Mouse (Mus musculus) G1E (cell line): ENCODE results near the gene Fcgr2b. TPM values are rescaled to one million over a fixed set of nuclear protein-coding genes. Genes with fewer than 3 reads are reported as not detected.
"Not testable (repeated sequence)": the region's sequence is repeated elsewhere in the genome, so short reads cannot be mapped to it uniquely, and the experiment has no call there.

Source experiments
- ATAC-seq: 2 replicates; pipeline ENCODE4 v1.8.0; 2016; ENCODE audit warnings: mild to moderate bottlenecking; ENCODE audit not compliant: insufficient number of reproducible peaks, poor library complexity, low FRiP score, severe bottlenecking; ENCODE audit errors: extremely low read depth
- DNase-seq: peaks from one replicate; pipeline ENCODE4 v3.0.0; 2012; ENCODE audit warnings: low spot score
- H3K27me3 ChIP-seq: 2 replicates; pipeline ENCODE4 v1.6.1; 2012; ENCODE audit warnings: mild to moderate bottlenecking, low read length, inconsistent platforms; ENCODE audit not compliant: insufficient read depth
- H3K36me3 ChIP-seq: replicated peaks from 2 replicates; pipeline ENCODE3; 2012; ENCODE audit warnings: mild to moderate bottlenecking, inconsistent platforms
- H3K4me1 ChIP-seq: 2 replicates; pipeline ENCODE4 v1.6.1; 2012; ENCODE audit warnings: low read depth, low read length, inconsistent platforms, mixed read lengths; ENCODE audit not compliant: insufficient read depth
- H3K4me3 ChIP-seq: 2 replicates; pipeline ENCODE4 v1.5.1; 2012; ENCODE audit warnings: low read depth, mild to moderate bottlenecking, inconsistent platforms, low read length, moderate library complexity, mixed read lengths
- H3K9me3 ChIP-seq: replicated peaks from 2 replicates; pipeline ENCODE4 v1.6.1; 2012; ENCODE audit warnings: inconsistent platforms
- CTCF ChIP-seq: IDR thresholded peaks from 2 replicates; pipeline ENCODE4 v1.5.1; 2012; ENCODE audit warnings: low read depth, low read length, inconsistent platforms, mixed read lengths
- GATA1 ChIP-seq: IDR thresholded peaks from 2 replicates; pipeline ENCODE4 v1.6.1; 2012; ENCODE audit warnings: borderline replicate concordance, low read length, inconsistent platforms, mixed read lengths
- GATA2 ChIP-seq: IDR thresholded peaks from 2 replicates; pipeline ENCODE4 v1.6.1; 2012; ENCODE audit warnings: low read depth, low read length, inconsistent platforms, borderline replicate concordance
- POLR2AphosphoS5 ChIP-seq: IDR thresholded peaks from 2 replicates; pipeline ENCODE4 v1.6.1; 2012; ENCODE audit warnings: low read depth, low read length, inconsistent platforms; ENCODE audit not compliant: insufficient replicate concordance
- TAL1 ChIP-seq: conservative IDR thresholded peaks from 2 replicates; pipeline ENCODE4 v1.6.1; 2012; ENCODE audit warnings: low read depth, low read length, inconsistent platforms, mixed read lengths
- polyA plus RNA-seq: library from polyadenylated mRNA; stranded (reverse); fragments of >175 nt; gene quantifications from 2 replicates; pipeline ENCODE4 v1.2.3, GENCODE M21; 2012
- total RNA-seq, 2 experiments: library from RNA; stranded (forward) in 1 of 2; stranded (reverse) in 1 of 2; fragments of 200-1000 nt in 1 of 2; fragments of >200 nt in 1 of 2; fragmentation: Nextera tagmentation in 1 of 2; gene quantifications; 2 replicates each; pipeline ENCODE4 v1.2.3; 2014 to 2017

The Fcgr2b gene
- total and polyA plus RNA-seq, 3 experiments: 0.46 to 22.1 (median 5.5) TPM

DNA sequence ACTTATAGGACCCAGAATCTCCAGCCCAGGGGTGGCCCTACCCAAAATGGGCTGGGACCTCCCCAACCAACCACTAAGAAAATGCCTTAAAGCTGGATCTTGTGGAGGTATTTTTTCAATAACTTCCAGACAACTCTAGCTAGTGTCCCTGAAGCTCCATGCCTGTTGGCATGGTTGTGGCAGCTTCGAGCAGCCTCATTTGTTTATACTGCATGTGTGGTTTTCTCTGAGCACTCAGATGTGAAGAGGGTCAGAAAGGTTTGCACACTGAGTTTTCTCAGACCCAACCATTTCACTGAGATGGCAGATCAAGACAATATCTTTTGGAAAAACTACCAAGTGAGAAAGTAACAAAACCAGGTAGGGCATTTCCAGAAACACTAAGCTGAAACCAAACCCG lies 6.0 kb upstream of the Fcgr2b start:
- no peak for TF ChIP-seq GATA2
- no peak for TF ChIP-seq CTCF
- TF ChIP-seq GATA1: no peak
- no peak for TF ChIP-seq POLR2AphosphoS5
- TF ChIP-seq TAL1: no peak
- Histone ChIP-seq H3K36me3 (no peaks in the 10 kb centered on the region), H3K4me1 (peaks cover 4% of the 10 kb centered on the region; the same call in 1 of the 2 replicates), H3K9me3 (no peaks in the 10 kb centered on the region), H3K27me3 (peaks cover 19% of the 10 kb centered on the region; the same call in 1 of the 2 replicates), H3K4me3 (no peak overlapping the region)
- ATAC-seq (no peak), DNase-seq (no peak)

- not testable (repeated sequence) for DNase-seq, H3K4me3 ChIP-seq, ATAC-seq, H3K4me1 ChIP-seq, H3K36me3 ChIP-seq, H3K9me3 ChIP-seq
- peaks cover 19% of the 10 kb centered on the region; the same call in 1 of the 2 replicates for H3K27me3 ChIP-seq
Measured at GRCm38 (mm10) chr1:170981679-170982078, 5.3 kb upstream of the Fcgr2b start.

GRCm38 (mm10) chr1:170978601-170979000 lies 2.3 kb upstream of the Fcgr2b start:
- no peak for ATAC-seq
- TF ChIP-seq GATA1 (no peak), CTCF (no peak), GATA2 (no peak), TAL1 (no peak), POLR2AphosphoS5 (no peak)
- DNase-seq: no peak
- Histone ChIP-seq H3K27me3 (peaks cover 18% of the 10 kb centered on the region; the same call in 1 of the 2 replicates), H3K36me3 (no peaks in the 10 kb centered on the region), H3K4me1 (peaks cover 17% of the 10 kb centered on the region), H3K4me3 (no peak overlapping the region), H3K9me3 (no peaks in the 10 kb centered on the region)

DNA sequence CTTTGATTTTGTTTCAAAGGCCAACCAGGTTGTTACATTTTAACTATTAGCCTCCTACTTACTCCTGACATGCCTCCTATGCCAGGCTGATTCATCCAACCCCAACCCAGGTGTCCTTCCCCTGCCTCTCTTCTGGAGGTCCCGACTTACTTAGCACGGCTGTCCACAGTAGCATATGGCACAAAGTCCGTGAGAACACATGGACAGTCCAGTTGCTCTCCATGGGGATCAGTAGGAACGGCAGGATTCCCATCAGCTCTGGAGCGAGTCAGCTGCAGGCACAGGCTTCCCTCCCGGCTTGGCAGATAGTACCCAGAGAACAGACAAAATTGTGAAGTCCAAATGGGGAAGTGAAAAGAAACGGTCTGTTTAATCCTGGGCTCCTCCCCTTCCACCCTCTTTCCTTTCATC lies 591 bp downstream of the Fcgr2b start:
- peak; percentile 54; the same call in 1 of the 2 replicates for ATAC-seq
- Histone ChIP-seq H3K4me3 (peak overlapping the region; percentile 66), H3K4me1 (peaks cover 30% of the 10 kb centered on the region)

GRCm38 (mm10) chr1:170975350-170975749 lies 997 bp downstream of the Fcgr2b start:
- not testable (repeated sequence) for H3K36me3 ChIP-seq, H3K9me3 ChIP-seq, ATAC-seq, H3K27me3 ChIP-seq, DNase-seq
- H3K4me1 ChIP-seq: peaks cover 30% of the 10 kb centered on the region
- H3K4me3 ChIP-seq: peak overlapping the region; percentile 66; the same call in 1 of the 2 replicates

More for the DNA sequence above, 591 bp downstream of the Fcgr2b start:
- no peaks in the 10 kb centered on the region for H3K9me3 ChIP-seq
- peaks cover 12% of the 10 kb centered on the region; the same call in 1 of the 2 replicates for H3K27me3 ChIP-seq
- no peaks in the 10 kb centered on the region for H3K36me3 ChIP-seq
- TF ChIP-seq TAL1 (no peak), POLR2AphosphoS5 (no peak), GATA2 (no peak), CTCF (no peak), GATA1 (no peak)
- peak; percentile 62 for DNase-seq

DNA sequence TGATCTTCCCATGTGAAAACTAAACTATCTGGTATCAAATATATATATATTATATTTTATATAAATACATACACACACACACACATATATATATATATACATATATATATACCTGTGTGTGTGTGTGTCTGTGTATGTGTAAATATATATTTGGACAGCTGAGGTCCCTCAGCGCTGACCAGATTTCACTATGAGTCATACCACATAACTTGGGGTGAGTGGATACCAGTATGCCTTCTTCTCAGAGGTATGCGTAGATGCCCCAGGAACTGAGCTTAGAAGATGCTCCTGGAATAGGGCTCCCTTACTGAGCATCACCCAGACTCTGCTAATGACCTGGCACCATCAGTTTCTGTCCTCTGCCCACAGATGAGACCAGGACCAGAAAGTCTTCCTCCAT lies 1.6 kb downstream of the Fcgr2b start:
- peaks cover 30% of the 10 kb centered on the region for H3K4me1 ChIP-seq
- H3K36me3 ChIP-seq: no peaks in the 10 kb centered on the region
- H3K9me3 ChIP-seq: no peaks in the 10 kb centered on the region
- ATAC-seq (no peak), DNase-seq (no peak)
- H3K4me3 ChIP-seq: no peak overlapping the region
- TF ChIP-seq GATA2 (no peak), GATA1 (no peak), CTCF (no peak), TAL1 (no peak), POLR2AphosphoS5 (no peak)
- H3K27me3 ChIP-seq: peaks cover 8% of the 10 kb centered on the region; the same call in 1 of the 2 replicates

- peaks cover 8% of the 10 kb centered on the region; the same call in 1 of the 2 replicates for H3K27me3 ChIP-seq
- no peak for DNase-seq
Measured at GRCm38 (mm10) chr1:170974171-170974570, 2.2 kb downstream of the Fcgr2b start.

More at GRCm38 (mm10) chr1:170974171-170974570, 2.2 kb downstream of the Fcgr2b start:
- no peak for ATAC-seq
- no peak for TF ChIP-seq CTCF
- TF ChIP-seq GATA1: no peak
- TF ChIP-seq TAL1: no peak
- TF ChIP-seq POLR2AphosphoS5: no peak
- TF ChIP-seq GATA2: no peak
- H3K4me1 ChIP-seq: peaks cover 32% of the 10 kb centered on the region
- no peak overlapping the region for H3K4me3 ChIP-seq
- no peaks in the 10 kb centered on the region for H3K9me3 ChIP-seq
- H3K36me3 ChIP-seq: no peaks in the 10 kb centered on the region
